Mouse (Mus musculus) left cerebral cortex, postnatal 36 days (tissue): ENCODE results near the gene Atf1. TPM values are rescaled to one million over a fixed set of nuclear protein-coding genes. Genes with fewer than 3 reads are reported as not detected.
"Not testable (repeated sequence)": the region's sequence is repeated elsewhere in the genome, so short reads cannot be mapped to it uniquely, and the experiment has no call there.

Source experiments
- DNase-seq, 2 experiments: peaks; one replicate each; pipeline ENCODE4 v3.0.0; 2021 to 2022; ENCODE audit warnings: low spot score in 2 of 2, mixed read lengths in 1 of 2
- intact Hi-C: fragments of 180-260 bp; cut with DNase I; formaldehyde crosslinking; loops from one replicate; pipeline ENCODE4 v1.15.1; 2025
- total RNA-seq, 2 experiments: library from RNA; stranded (reverse); gene quantifications; 2 replicates each; pipeline ENCODE4 v1.2.3; 2021

The Atf1 gene
- total RNA-seq, 2 experiments from 2014 or later: 14.0 to 20.8 TPM

- intact Hi-C loops: no loop called here
- no peak for DNase-seq
Measured at GRCm38 (mm10) chr15:100297856-100298255, 70.2 kb downstream of the Atf1 start.

- intact Hi-C loops: no loop called here
- DNase-seq: no peak
Measured at GRCm38 (mm10) chr15:100300499-100300898, 72.9 kb downstream of the Atf1 start.

GRCm38 (mm10) chr15:100301556-100301955 lies 73.9 kb downstream of the Atf1 start:
- DNase-seq: peak; percentile 18 to 33
- intact Hi-C loops: no loop called here

DNA sequence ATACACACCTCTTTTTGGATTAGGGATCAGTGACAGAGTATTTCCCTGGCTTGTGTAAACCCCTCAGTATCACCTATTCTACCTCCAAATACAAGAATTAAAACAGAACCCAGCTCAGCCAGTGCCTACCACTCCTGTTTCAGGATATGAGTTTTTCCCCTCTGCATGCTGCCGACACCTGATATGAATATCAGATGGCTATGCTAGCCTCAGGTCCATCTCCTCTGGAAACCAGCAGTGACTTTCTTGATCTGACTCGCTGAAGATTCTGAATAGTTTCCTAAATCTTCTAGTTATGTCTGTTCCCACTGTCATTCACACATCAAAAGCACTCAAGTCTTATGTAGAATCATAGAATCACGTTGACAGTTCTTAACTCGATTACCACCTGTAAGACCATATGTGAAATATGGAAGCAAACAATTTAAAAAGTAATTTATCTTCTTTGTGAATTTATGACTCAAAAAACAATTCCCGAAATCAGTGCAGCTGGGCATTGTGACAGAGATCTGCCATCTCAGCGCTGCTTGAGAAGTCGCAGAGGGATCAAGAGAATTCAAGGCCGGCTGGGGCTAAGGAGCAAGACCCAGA lies 75.9 kb downstream of the Atf1 start:
- DNase-seq: no peak

DNA sequence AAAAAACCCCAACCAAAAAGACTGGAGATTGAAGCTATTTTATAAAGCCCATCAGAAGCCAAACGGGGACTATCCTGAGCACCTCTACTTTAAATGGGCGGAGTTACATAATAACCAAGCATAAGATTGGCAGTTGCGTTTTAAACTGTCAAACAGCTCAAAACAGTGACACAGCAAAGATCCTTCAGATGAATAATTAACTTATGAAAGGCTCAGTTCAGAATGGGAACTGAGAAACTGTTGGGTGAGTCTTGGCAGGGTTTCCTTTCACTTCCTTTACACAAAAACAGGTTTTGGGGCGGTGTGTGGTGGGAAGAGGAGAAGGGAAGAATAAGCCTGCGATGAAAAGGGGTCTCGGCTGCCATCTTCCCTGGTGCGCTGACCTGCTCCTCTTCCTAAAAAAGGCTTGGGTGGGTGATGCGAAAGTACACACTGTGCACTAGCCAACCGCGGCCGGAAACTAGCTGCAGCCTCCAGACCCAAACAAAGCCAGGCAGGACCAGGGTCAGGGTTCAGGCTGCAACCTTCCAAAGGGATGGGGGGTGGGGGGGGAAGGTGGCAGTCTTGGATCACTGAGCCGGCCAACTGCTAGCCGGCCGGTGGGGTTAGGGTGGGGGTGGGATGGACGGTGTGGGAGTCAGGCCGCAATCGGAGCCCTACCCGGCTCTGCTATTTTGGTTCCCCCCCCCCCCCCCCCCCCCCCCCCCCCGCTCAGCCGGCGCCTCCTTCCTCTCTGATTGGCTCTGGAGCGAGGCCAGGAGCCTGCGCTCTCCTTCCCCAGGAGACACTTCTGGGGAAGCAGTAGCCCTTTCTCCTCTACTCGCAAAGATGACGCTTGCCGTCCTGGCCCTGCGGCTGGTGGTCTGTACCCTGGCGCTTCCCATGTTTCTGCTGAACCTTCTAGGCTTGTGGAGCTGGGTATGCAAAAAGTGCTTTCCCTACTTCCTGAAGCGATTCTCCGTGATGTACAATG lies 76.7 kb downstream of the Atf1 start, which contains the start of gene Mettl7a1:
Mettl7a1 (plus strand) TSS at position 122 of the 973 bp plus-strand sequence.
- peak; percentile 83 to 86 for DNase-seq
- intact Hi-C loops: loop anchor here (2.0 kb wide), 1 partner anchor 78 kb away; the partner anchor contains the start of gene Atf1

More for the DNA sequence above, 75.9 kb downstream of the Atf1 start:
- intact Hi-C loops: loop anchor here (2.0 kb wide), 1 partner anchor 77 kb away; the partner anchor contains the start of gene Atf1

DNA sequence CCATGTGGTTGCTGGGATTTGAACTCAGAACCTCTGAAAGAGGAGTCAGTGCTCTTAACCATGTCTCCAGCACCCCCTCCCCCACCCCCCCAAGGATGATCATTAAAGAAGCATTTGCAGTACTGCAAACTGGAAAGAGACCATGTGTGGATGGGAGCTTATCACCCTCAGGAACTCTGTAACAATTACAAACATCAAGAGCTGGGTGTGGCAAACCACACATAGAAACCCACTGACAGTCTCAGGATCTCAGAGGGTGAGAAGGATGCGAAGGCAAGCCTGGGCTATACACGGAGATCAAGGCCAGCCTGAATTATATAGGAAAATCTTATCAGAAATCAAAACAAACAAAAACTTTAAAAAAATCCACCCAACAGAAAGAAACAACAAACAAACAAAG lies 78.6 kb downstream of the Atf1 start:
- intact Hi-C loops: no loop called here
- no peak for DNase-seq

DNA sequence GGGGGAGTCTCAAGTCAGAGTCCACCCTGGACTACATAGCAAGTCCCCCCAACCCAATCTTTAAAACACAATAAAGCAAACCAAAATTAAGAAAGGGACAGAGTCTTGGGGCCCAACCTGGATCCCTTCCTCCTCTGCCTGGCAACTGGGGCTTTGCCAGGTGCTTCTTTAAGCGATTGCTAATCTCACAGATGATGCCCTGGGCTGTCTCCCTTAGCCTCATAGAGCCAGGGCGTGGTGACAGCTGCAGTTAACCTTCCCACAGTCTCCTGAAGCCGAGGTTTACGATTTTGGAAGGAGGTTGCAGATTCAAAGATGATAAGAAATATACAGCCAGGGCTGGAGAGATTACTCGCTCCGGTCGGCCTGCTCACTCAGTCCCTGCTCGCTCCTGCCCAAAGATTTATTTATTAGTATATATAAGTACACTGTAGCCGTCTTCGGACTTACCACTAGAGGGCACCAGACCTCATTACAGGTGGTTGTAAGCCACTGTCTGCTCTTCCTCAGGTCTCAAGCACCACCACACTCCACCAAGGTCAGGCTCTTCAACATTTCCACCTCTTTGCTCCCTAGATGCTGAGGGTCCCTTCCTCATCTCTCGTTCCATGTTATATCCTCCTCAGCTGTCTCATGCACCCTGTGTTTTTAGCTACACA lies 79.9 kb downstream of the Atf1 start:
- DNase-seq, intact Hi-C loops: not testable (repeated sequence)

Other genes with a start within 250 kb of the Atf1 start
- gene Dip2b, start 189.2 kb upstream of the Atf1 start, total RNA-seq: 10 to 100 TPM; 64.8 to 68.3 TPM
- gene Tmprss12, start 53.0 kb downstream of the Atf1 start, total RNA-seq: not detected
- 10 to 100 TPM; 29.3 to 32.3 TPM for gene Mettl7a1, start 76.3 kb downstream of the Atf1 start, total RNA-seq
- under 1 TPM in 1 of 2 experiments, not detected in 1; 0.27 TPM for gene Mettl7a3, start 107.1 kb downstream of the Atf1 start, total RNA-seq
- not detected for gene Methig1, start 125.3 kb downstream of the Atf1 start, total RNA-seq
- gene Mettl7a2, start 125.4 kb downstream of the Atf1 start, total RNA-seq: under 1 TPM; 0.45 to 0.64 TPM
- not detected for gene Higd1c, start 136.7 kb downstream of the Atf1 start, total RNA-seq
- gene Gm5475, start 194.3 kb downstream of the Atf1 start, total RNA-seq: not detected
- 10 to 100 TPM; 57.9 to 60.6 TPM for gene Slc11a2, start 197.3 kb downstream of the Atf1 start, total RNA-seq
- 10 to 100 TPM; 60.7 to 60.8 TPM for gene Letmd1, start 241.2 kb downstream of the Atf1 start, total RNA-seq